Mouse (Mus musculus) ZHBTc4 (cell line): ENCODE data around the gene 1700057G04Rik.

Source experiments
- DNase-seq: peaks from one replicate; pipeline ENCODE4 v3.0.0-alpha.2; 2011; ENCODE audit warnings: low read depth, low spot score

1700057G04Rik gene

GRCm38 (mm10) chr9:92385831-92386230, 76.7 kb downstream of the 1700057G04Rik start:
- no peak for DNase-seq

GRCm38 (mm10) chr9:92386871-92387270, 77.7 kb downstream of the 1700057G04Rik start:
- DNase-seq, result no peak

- DNase-seq, result no peak
Observed at GRCm38 (mm10) chr9:92387404-92387803, 78.2 kb downstream of the 1700057G04Rik start.

- DNase-seq, result no peak
Observed at GRCm38 (mm10) chr9:92402628-92403027, 93.5 kb downstream of the 1700057G04Rik start.
